Comparison of ENCODE assay signal across 1 mouse cellular context in the genomic region with DNA sequence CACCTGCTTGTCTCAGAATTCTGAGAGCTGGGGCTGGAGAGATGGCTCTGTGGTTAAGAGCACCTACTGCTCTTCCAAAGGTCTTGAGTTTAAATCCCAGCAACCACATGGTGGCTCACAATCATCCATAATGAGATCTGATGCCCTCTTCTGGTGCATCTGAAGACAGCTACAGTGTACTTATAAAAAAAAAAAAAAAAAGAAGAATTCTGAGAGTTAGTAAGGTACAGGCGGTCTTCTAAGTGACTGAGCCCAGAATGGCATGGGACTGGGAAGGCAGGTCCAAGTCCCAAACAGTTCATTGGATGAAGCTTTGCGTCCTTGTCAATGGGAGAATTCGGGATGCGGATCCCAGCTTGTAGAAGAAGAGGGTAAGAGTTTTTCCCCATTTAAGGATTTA.
TF ChIP-seq lines count a peak whose summit lies in the region.

No protein-coding gene starts in this region.

TF ChIP-seq in MEL, 35 proteins besides CTCF, POLR2A, EP300 and RAD21 (continued from another document):
- TF ChIP-seq TAL1 (IDR thresholded peaks at IDR 0.05; ENCODE audit: low read length): no peak
- no peak for TF ChIP-seq SIN3A (IDR thresholded peaks at IDR 0.05; ENCODE audit: low read length)
- TF ChIP-seq NELFE (IDR thresholded peaks at IDR 0.05; ENCODE audit: low read depth, low read length): no peak
- TF ChIP-seq UBTF (IDR thresholded peaks at IDR 0.05; ENCODE audit: borderline replicate concordance, insufficient read depth, low read depth, low read length): no peak
